Mouse (Mus musculus): ENCODE results near the gene Gm9903. TPM values are rescaled to one million over a fixed set of nuclear protein-coding genes. Genes with fewer than 3 reads are reported as not detected.

Gene Gm9903
- polyA plus RNA-seq, 2 experiments from 2014 or later: 1.6 TPM; not detected in 1

- ATAC-seq: no peak
Measured at GRCm38 (mm10) chr5:33651017-33651416, 21.3 kb downstream of the Gm9903 start.

- peak; percentile 8 for ATAC-seq
Measured at GRCm38 (mm10) chr5:33651541-33651920, 21.8 kb downstream of the Gm9903 start.

GRCm38 (mm10) chr5:33651921-33652782, 22.4 kb downstream of the Gm9903 start, which contains the start of gene Slbp:
Gene Slbp (minus strand): TSS chr5:33652574.
- peak; percentile 84 for ATAC-seq

GRCm38 (mm10) chr5:33652783-33653173, 23.1 kb downstream of the Gm9903 start:
- no peak for ATAC-seq

GRCm38 (mm10) chr5:33654424-33654823, 24.7 kb downstream of the Gm9903 start:
- ATAC-seq: no peak

GRCm38 (mm10) chr5:33655251-33655840, 25.6 kb downstream of the Gm9903 start:
- ATAC-seq: no peak

GRCm38 (mm10) chr5:33656739-33657138, 27.0 kb downstream of the Gm9903 start:
- no peak for ATAC-seq

- ATAC-seq: peak; percentile 51
Measured at GRCm38 (mm10) chr5:33657251-33657786, 27.6 kb downstream of the Gm9903 start.

GRCm38 (mm10) chr5:33657787-33658663, 28.3 kb downstream of the Gm9903 start, which contains the start of the genes Tacc3 and Tmem129:
Gene Tacc3 (plus strand): TSS chr5:33658128.
Gene Tmem129 (minus strand): TSS chr5:33658416.
- ATAC-seq: peak; percentile 91

- no peak for ATAC-seq
Measured at GRCm38 (mm10) chr5:33658664-33659050, 28.9 kb downstream of the Gm9903 start.

GRCm38 (mm10) chr5:33668223-33668622, 38.5 kb downstream of the Gm9903 start:
- ATAC-seq: peak; percentile 57

GRCm38 (mm10) chr5:33671659-33672058, 41.9 kb downstream of the Gm9903 start:
- ATAC-seq: no peak

- ATAC-seq: no peak
Measured at GRCm38 (mm10) chr5:33674439-33674838, 44.7 kb downstream of the Gm9903 start.

GRCm38 (mm10) chr5:33675964-33676363, 46.2 kb downstream of the Gm9903 start:
- ATAC-seq: no peak

- no peak for ATAC-seq
Measured at GRCm38 (mm10) chr5:33678244-33678643, 48.5 kb downstream of the Gm9903 start.

- ATAC-seq: no peak
Measured at GRCm38 (mm10) chr5:33681044-33681443, 51.3 kb downstream of the Gm9903 start.

Other genes with a start within 250 kb of the Gm9903 start
- not detected for gene Nkx1-1, start 195.9 kb upstream of the Gm9903 start, polyA plus RNA-seq (2017; shearing (Covaris generic))
- 10 to 100 TPM; 19.9 to 23.5 TPM for gene Fam53a, start 290 bp upstream of the Gm9903 start, polyA plus RNA-seq (2017; shearing (Covaris generic))
- 100 to 1,000 TPM; 123 to 141 TPM for gene Slbp, start 22.6 kb downstream of the Gm9903 start, polyA plus RNA-seq (2017; shearing (Covaris generic))
- gene Tacc3, start 28.2 kb downstream of the Gm9903 start, polyA plus RNA-seq (2017; shearing (Covaris generic)): 10 to 100 TPM; 18.2 to 32.2 TPM
- gene Tmem129, start 28.5 kb downstream of the Gm9903 start, polyA plus RNA-seq (2017; shearing (Covaris generic)): 10 to 100 TPM; 33.7 to 42.9 TPM
- gene Fgfr3, start 91.7 kb downstream of the Gm9903 start, polyA plus RNA-seq (2017; shearing (Covaris generic)): not detected
- 10 to 100 TPM; 15.9 to 17.5 TPM for gene Letm1, start 152.9 kb downstream of the Gm9903 start, polyA plus RNA-seq (2017; shearing (Covaris generic))
- gene Nsd2, start 190.8 kb downstream of the Gm9903 start, polyA plus RNA-seq (2017; shearing (Covaris generic)): 10 to 100 TPM; 12.0 to 13.0 TPM

Measured in CD4-positive, CD25-positive, alpha-beta regulatory T cell, adult 4 months (primary cell).